Mouse (Mus musculus): ENCODE measurements around the gene Timm44. TPM values are rescaled to one million over a fixed set of nuclear protein-coding genes. Genes with fewer than 3 reads are reported as not detected.
A peak's percentile ranks its signal among the peaks of the same experiment; 100 is the strongest.

The Timm44 gene
- 100 to 1,000 TPM in 2 of 4 experiments, 10 to 100 TPM in 2; 89.7 to 126 (median 102) TPM for total RNA-seq (2022)

DNA sequence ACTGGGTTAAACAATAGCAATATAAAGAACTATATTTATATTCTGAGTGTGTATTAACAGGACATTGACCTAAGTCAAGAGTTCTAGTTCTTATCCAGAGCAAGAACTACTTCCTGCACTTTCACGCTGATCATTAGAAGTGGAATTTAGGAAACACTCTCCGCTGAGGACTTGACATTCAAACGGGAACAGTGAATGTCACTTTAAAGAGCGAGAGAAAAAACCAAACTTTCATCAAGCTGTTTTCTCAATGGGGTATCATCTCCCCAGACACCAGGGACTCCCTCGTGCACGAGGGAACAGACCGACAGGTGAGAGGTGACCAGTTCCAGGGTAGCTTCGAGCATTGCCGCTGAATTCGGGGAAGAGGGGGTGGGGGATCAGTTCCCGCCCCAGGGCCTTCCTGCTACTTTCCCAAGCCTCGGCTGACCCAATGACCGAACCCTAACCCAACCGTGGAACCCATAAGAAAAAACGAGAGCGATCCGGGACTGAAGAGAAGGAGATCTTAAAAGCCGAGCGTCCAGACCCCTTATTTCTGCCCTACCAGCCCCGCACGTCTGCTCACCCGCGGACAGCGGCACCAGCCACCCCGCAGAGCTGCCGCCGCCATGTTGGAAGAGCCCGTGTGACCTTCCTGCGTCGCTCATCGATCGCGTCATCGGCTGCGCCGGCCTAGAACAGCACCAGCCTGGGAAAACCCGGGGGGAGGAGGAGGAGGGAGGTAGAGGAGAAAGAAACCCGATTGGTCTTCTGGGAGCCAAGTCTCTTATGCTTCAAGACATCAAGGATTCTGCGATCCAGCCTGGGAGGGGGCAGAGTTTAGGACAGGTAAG lies at the start of gene Timm44:
Gene Timm44 (minus strand): TSS at position 639 of the 836 bp plus-strand sequence.
- peak; percentile 95 for DNase-seq

DNA sequence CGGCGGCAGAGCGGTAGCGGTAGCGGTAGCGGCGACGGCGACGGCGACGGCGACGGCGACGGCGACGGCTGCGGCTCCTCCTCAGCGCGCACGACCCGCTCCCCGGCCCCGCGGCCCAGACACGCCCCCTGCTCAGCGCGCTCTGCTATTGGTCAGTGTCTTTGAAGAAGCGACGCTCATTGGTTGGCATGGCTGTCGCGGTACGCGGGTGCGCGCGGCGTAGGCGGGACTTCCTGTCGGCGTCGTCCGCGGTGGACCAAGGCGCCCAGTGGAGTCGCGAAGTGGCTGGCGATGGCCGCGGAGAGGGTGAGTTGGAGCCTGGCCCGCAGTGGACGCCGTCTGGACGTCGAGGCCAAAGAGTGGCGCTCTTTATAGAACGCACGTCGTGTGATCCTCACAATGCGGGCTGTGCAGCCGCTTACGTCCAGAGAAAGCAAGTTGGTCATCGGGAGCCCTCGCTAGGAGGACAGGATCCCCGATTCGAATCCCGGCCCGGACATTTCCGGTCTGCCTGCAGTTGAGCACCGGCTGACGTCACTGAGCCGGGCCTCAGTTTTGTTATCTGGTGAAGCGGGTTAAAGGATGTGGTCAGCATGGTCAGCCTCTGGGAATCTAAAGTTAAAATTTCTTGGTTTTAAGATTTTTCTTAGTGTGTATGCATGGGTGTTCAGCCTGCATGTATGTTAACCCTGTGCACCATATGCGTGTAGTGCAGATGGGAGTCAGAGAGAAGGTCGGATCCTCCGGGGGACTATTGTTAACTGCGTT lies 49.5 kb upstream of the Timm44 start, which contains the start of the genes Ccl25 and Elavl1:
Gene Ccl25 (plus strand): TSS at position 228 of the 768 bp plus-strand sequence.
Gene Elavl1 (minus strand): TSS at position 431 of the 768 bp plus-strand sequence.
- DNase-seq, result peak; percentile 94

DNA sequence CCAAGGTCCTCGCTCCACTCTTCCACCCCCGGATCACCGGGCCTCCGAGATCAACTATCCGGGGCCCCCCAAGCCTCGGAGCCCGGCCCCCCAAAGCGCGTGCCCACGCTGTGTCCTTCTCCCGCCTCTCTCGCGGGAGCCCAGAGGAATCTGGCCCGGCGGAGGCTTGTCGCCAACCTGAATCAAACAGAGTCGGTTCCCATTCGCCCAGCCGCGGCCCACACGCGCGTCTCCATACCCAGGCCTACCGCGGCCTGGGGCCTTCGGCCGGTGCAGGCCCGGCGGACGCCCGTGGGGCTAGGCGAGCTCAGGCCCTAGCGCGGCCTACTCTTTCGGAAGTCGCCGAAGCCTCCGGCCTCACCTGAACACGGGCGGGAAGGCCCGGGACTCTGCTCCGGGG lies 48.8 kb upstream of the Timm44 start:
- DNase-seq, result peak; percentile 39

DNA sequence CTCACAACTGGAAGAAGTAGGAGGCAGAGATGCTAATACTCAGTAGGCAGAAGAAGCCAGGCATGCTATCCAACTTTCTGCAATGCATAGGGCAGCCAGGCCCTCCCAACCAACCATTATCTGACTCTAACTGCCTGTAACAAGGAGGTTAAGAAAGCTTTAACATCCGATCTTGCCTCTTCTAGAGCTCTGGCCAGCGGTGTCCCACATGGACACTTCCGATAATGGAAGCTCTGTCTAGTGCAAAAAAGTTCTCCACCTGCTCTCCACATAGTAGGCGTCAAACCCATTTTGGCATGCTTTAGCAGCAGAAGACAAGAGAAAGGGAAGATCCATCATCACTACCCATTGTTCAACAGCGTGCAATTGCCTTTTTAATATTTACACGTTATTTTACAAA lies 48.2 kb upstream of the Timm44 start:
- DNase-seq, result no peak

DNA sequence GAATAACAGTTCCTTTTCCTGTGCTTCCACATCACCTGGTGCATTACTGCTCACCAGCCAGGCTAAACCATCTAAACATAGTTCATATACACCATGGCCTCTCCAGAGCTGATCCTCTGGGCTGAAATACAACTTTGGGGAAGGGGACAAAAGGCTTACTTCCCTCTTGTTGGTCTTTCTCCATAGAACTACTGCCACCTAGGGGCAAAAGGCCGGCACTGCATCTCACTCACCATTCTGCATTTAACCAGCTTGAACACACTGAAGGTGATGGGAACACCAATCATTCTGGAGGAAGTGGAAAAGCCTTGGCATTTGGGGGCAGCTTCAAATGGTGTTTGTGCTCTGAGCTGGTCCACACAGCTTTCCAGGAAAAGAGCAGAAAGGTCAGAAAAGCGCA lies 46.8 kb upstream of the Timm44 start:
- peak; percentile 58 for DNase-seq

DNA sequence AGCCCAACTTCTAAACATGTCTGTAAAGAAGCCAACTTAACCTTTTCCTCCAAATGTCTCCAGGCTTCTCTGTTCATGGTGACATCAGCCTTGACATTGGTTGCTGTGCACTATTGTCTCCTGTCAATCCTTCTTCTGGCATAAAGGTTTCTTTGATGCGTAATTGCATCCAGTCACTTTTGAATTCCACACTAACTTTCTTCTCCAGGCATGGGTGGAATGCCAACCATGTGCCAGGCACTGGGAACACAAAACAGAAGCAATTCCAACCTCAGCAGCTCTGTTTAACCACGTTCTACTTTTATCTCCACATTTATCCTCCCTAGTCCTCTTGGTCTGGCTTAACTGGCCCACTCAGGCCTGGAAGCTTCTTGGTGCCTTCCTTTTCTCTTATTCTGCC lies 45.3 kb upstream of the Timm44 start:
- DNase-seq, result no peak

DNA sequence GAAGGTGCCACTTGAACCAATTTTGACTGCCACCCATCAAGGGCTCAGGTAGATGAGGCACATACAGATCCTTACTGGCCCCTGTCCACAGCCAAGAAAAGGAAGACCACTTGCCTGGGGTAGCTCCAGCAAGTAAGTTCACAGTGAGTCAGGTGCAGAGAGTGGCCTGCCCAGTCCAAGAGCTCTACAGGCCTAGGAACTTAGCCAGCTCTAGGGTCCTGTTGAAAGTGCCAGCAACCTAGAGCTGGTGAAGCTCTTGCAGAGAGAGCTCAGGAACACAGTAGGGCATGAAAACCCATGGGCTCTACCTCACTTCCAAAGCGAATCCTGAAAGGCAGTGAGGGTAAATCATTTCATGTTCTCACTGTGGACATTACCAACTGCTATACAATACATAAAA lies 44.7 kb upstream of the Timm44 start:
- no peak for DNase-seq

DNA sequence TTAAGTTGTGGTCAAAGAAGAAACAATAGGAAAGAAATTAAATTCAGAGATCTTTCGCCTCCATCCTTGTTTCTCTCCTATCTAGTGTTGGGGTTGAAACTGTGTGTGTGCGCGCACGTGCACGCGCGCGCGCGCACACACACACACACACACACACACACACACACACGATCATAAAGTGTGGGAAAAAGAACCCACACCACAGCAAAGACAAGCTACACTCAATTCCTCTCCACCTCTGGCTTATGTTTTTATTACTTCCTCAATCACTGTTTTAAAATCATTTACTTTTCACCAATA lies 43.8 kb upstream of the Timm44 start:
- no peak for DNase-seq

DNA sequence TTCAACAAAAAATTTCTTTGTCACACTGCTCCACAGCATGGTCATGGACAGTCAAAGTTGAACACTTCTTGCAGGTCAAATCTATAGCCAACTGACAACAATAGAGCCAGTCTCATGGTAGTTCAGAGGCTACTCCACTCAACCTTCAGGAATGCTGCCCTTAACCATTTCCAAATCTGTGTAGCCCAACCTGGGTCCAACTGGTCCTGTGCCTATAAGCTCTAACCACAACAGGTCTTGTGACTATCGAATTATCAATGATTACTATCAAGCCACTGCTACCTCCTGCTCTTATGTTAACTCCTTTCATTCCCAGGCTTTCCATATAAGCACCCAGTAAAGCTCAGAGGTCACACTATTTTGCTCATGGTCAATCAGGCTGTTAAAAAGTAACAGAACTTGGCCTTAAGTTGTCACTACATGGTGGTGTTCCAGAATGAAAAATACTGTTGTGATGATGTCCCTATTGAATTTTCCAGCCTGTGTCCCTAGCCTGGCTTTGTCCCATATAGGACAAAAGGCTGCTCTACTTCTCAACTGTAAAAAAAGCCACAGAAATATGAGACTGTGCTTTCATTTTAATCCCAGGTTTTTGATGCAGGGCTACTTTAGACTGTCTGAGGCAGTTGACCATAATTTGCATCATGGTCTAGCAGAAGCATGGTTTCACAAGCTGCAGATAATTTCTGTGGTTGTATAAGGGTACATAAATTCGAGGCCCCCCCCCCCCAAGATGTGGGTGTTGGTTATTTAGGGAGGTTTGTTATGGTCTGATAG lies 43.3 kb upstream of the Timm44 start:
- no peak for DNase-seq

DNA sequence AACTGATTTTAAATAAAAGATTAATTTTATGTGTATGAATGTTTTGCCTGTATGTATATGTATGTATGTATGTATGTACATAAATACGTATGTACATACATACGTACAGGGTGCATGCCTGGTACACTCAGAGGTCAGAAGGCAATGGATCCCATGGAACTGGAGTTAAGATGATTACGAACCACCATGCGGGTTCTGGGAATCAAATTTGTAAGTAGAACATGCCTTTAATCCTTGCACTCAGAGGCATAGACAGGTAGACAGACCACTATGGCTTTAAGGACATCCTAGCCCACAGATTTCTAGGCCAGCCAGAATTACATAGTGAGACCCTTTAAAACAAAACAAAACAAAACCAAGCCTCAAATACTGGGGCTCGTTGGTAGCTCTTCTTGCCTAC lies 42.4 kb upstream of the Timm44 start:
- no peak for DNase-seq

DNA sequence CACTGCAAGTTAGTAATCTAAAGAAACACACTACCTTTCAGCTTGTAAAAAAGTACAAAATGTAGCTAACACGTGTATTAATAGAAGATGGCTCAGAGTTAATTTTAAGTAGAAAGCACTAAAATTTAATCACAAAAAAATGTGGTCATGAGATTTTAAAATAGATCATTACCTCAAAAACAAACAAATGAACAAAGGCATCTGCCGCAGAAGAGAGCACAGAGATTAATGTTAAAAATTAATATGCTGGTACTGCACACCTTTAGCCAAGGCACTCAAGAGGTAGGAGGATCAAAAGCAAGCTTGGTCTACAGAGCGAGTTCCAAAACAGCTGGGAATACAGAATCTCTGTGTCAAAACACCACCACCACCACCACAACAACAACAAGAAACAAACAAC lies 39.1 kb upstream of the Timm44 start:
- DNase-seq, result no peak

DNA sequence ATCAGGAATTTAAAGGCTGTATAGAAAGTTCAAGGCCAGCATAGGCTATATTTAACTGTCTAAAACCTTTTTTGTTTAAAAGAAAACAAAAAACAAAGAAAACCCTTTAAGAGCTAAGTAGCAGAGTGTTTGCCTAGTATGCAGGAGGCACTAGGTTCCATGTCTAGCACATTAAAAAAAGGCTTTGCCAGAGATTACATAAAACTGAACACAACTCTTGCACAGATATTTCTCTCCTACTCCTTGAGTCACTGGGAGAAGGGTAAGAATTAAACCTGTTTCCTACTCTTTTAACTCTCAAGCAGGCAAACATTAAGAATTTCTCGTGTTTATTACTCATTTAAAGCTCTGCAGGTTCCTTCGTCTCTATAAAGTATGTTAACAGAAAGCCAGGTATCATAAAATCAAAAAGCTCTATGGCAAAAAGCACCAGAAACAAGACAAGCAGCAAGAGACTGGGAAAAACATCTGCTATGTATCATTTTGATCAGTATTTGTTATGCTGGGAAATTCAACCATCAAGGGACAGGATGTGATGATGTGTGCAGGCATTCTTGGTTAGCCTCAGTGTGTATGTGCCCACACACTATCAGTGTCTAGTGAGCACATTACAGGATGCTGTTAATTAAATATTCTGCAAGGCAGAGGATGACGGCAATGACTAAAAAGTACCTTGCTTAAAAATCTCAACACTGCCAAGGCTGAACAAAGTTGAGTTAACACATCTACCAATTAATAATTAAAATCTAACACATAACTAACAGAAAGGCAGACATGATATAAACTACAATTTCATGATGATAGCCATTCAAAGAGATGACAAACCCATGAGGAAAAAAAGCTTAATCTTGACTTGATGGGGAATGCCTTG lies 37.8 kb upstream of the Timm44 start:
- no peak for DNase-seq

DNA sequence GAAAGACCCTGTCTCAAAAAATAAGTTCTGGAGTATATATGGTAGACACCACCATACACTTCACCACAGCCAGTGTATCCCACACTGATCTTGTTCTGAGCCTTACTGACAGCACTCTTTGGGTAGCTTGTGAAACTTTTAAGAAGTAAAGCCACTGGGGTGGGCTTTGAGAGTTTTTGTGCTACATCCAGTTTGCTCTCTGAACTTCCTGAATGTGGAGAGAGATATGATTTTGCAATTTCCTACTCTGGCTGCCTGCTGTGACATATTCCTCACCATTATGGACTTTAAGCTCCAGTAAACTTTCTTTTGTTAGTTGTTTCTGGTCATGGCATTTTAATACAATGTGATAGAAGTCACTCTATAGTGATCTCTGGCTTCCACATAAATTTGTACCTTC lies 36.4 kb upstream of the Timm44 start:
- no peak for DNase-seq

DNA sequence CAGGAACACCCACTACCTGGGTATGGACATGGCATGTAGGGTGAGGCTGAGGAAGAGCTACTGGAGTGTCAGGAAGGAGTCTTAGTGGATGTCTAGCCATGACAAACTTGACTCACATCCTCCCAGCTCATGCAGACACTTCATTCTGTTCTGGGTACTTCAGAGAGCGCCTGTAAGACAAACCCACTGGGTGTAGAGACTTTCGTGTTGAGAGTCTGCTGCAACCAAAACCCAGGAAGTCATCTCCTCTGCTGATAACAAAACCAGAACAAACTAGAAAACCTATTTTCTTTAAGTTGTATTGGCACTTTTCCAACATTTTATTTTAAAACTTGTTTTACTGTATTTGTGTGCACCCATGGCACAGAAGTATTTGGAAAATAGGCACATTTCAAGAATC lies 30.1 kb upstream of the Timm44 start:
- no peak for DNase-seq

DNA sequence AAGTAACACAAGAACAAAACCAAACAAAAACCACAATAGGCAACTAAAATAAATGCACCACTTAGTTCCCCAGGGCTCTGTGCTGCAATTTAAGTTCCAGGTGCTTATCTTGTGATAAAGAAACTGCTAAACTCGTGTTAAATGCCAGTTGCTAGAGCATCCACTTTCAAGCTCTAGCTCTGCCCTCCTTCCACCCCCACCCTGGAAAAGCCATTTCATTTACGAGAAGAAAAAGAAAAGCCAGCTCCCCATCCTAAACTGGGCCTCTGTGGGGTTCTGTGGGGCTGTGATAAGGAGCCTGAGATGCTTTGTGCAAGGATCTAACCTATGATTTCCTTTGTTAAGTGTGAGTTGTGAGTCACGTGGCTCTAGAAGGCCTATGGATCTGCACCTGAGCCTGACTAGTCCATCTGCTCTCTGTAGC lies 28.4 kb upstream of the Timm44 start:
- DNase-seq, result no peak

DNA sequence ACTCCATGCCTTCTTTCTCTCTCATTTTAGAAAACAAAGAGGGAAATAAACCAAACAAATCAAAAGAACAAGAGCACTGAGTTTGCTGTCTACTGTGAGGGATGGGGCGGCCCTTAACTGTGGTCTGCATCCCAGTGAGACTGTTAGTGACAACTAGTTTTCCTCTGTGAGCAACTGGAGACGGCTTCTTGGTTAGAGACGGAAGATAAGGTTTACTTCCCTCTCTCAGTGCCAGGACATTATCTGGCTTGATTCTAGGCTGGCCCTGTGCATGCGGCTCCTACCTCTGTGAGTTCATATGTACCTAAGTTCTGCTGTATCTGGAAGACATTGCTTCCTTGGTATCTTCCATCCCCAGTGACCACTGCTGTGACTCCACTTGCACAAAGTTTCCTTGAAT lies 22.1 kb upstream of the Timm44 start:
- no peak for DNase-seq

DNA sequence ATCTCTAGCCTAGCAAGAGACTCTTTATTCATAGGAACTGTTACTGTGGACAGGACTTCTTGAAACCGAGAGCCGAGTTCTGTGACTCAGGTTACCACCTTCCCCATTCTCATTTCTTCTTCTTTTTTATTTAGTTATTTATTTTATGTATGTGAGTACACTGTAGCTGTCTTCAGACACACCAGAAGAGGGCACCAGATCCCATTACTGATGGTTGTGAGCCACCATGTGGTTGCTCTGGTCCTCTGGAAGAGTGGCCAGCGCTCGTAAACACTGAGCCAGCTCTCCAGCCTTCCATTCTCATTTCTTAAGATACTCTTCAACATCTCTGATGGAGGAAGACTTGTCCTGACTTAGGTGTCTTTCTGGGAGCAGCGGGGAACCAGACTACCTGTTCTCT lies 17.0 kb upstream of the Timm44 start:
- DNase-seq, result no peak

DNA sequence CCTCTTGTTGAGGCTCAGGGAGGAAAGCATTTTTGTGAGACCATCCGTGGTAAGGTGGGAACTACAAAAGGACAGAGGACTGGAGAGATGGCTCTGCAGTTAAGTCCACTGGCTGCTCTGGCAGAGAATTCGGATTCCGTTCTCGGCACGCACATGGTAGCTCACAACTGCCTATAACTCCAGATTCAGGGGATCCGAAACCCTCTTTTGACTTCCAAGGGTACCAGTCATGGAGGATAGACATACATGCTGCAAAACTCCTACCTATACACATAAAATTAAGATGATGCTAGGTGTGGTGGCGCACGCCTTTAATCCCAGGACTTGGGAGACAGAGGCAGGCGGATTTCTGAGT lies 375 bp upstream of the Timm44 start:
- no peak for DNase-seq

DNA sequence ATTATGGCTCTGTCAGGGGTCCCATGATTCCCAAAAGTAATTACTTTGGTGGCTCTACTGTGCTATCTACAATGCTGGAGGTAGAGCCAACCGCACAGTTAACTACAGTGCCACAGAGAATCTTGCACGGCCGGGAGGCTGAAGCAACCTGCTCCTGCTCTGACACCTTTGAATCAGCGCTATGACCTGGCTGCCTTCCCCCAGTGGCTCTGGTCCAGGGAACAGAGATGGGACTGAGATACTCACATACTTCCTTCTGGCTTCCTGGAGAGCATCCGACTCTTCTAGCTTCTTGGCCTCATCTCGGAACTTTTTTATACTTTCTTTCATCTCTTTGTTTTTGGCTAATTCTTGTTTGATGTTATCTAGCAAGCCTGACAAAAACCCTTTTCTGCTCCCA lies 6.1 kb downstream of the Timm44 start:
- no peak for DNase-seq

DNA sequence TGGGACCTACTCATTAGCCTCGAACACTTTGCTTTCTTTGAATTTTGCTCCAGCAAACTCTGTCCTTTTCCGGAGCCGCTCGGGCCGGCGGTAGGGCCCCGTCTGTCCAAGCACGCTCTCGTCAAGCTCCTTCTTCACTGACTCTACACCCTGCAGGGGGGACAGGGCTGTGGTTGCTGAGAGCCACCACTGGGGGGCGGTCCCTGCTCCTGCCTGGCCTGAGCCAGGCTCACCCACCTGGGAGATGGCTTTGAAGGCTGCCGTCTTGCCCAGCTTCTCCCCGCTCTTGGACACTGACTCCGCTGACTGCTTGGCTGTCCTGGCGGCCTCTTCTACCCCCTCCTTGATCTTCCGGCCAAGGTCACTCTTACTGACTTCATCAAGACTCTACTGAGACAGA lies 8.1 kb downstream of the Timm44 start:
- DNase-seq, result peak; percentile 9

DNA sequence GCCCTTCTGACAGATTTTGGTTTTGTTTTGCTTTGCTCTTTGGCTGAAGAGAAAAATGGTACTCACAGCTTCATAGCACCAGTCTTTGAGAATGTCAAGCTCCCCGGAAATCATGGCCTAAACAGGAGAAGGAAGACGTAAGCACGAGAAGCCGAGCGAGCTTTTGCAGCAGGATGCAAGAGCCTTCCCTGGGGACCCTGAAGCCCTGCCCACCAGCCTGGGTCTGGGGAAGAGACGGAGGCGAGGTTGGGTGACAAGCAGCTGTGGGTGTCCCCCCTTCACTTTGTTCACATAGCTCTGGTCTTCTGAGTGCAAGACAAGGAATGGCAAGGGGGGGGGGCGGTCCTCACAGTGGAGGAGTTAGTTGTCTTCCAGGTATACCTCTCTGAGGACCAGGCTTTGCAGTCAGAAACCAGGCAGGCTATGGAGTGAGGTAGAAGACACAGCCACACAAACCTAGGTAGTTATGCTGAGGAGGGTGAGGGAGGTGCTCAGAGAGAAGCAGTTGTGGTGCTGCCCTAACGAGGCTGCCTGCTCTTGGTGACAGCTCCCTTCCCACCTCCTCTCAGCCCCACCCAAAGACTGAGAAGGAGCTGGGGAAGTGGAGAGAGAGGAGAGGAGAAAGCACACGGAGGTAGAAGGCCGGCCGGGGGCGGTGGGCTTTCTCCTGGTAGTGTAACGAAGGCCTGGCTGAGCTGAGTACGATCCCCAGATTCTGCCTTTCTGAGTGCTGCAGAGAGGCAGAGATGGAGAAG lies 10.4 kb downstream of the Timm44 start:
- DNase-seq, result no peak
